Mouse (Mus musculus): ENCODE results near the gene Boc.

DNA sequence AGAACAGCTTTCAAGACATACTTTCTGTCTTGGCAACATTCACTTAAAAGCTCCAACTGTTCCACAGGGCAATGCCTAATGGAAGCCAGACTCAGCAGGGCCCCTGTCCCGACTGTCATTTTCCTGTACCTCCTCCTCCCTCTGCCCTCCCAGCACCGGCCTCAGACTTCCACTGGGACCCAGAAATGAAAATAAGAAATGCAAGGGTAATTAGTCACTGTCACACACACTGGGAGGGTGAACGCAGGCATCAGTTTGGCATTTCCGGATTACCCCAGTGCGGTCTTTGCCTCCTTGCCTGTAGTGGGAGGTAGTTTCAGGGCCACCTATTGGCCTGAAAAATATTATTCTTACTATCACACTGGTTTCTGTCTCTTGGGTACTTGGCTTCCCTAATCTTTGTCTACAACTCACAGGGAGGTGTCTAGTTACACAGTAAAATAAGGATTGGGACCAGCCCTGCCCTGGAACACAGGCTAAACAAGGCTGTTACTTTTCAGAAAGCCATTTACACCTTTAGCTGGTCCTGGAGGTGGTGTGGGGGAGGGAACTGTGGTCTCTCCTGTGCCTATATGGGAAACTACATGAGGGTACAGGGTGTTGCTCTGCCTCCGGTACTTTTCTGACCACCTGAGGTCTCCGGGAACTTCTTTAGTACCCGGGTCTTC is 64.1 kb downstream of the Boc start:
- TF ChIP-seq CTCF (IDR thresholded peaks at IDR 0.05; ENCODE audit: low read depth, low read length) (no peak), POLR2A (IDR thresholded peaks at IDR 0.05; ENCODE audit: borderline replicate concordance, low read depth, low read length) (no peak)

All from bone marrow macrophage, adult 2 months (primary cell).